Mouse (Mus musculus): ENCODE data around the gene Ptprt. TPM values are rescaled to one million over a fixed set of nuclear protein-coding genes. Genes with fewer than 3 reads are reported as not detected.

The Ptprt gene
- not detected in 2 replicates for polyA plus RNA-seq (2012; ENCODE audit: insufficient read depth, insufficient read length, missing spikeins)

DNA sequence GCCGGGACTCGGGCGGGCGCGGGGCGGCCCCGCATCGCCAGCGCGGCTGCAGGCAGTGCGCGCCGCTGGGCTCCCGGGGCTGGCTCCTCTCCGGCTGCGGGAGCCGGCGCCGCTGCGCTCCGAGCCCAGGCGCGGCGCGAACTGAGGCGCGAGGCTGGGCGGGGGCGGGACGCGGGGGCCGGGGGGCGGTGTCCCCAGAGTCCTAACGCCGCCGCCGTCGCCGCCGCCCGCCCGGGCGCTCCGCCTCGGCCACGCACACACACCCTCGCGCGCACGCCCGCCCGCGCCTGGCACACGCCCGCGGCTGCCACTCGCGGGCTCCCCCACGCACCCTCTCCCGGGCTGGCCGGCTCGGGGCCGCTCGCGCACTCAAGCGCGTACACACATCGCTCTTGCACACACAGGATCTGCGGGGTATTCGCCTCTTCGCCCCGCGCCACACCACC, at the start of gene Ptprt:
TSS of gene Ptprt (minus strand) at position 207 of the 446 bp plus-strand sequence.
- no peak within 1 kb of the TSS for H3K27ac ChIP-seq (replicated peaks; ENCODE audit: low read depth, low read length)
- no peak within 1 kb of the TSS for H3K4me3 ChIP-seq (ENCODE audit: insufficient read depth, low read depth, low read length)

DNA sequence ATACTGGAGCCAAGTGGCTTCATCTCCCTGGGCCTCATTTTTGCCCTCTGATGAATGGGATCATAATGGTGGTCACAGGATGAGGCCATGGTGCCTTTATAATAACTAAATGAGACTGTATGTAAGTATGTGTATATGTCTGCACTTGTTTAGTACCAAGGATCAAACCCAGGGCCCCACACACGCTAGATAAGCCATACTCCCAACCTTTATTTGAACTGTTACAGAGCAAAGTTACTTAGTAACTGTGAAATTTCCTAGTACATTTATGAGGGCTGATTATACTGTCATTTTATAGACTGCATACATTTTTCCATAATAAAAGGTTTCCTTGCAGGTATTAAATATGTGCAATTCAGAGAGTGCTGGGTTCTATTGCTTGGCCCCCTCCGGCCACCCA, 49.5 kb upstream of the Ptprt start:
- no peak overlapping the region for H3K27ac ChIP-seq (replicated peaks; ENCODE audit: low read depth, low read length)
- no peak overlapping the region for H3K4me3 ChIP-seq (ENCODE audit: insufficient read depth, low read depth, low read length)
- H3K4me1 ChIP-seq (ENCODE audit: control insufficient read depth, insufficient read depth, insufficient read length, low read length), result no peaks in the 10 kb centered on the region

More for the DNA sequence above, at the start of gene Ptprt:
- H3K4me1 ChIP-seq (ENCODE audit: control insufficient read depth, insufficient read depth, insufficient read length, low read length), result no peaks in the 10 kb centered on the region

DNA sequence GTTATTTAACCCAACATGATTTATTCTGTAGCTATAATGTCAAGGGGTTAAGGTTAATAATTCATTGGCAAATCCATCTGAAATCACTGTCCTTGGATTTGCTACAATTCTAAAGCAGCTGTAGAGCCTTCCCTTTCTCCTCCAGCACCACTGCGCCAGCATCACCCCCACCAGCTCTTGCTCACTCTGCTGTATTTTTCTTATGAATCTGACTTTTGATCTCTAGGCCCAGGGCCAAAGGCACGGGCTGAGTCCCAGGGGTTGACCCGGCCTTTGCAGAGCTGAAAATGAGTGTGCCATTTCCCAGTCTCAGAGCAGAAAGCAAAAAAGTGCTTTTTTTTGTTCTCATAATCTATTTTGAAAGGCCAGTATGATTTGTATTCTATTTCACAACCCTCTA, 38.7 kb upstream of the Ptprt start:
- no peak overlapping the region for H3K4me3 ChIP-seq (ENCODE audit: insufficient read depth, low read depth, low read length)
- H3K27ac ChIP-seq (replicated peaks; ENCODE audit: low read depth, low read length), result no peak overlapping the region
- H3K4me1 ChIP-seq (ENCODE audit: control insufficient read depth, insufficient read depth, insufficient read length, low read length), result no peaks in the 10 kb centered on the region

DNA sequence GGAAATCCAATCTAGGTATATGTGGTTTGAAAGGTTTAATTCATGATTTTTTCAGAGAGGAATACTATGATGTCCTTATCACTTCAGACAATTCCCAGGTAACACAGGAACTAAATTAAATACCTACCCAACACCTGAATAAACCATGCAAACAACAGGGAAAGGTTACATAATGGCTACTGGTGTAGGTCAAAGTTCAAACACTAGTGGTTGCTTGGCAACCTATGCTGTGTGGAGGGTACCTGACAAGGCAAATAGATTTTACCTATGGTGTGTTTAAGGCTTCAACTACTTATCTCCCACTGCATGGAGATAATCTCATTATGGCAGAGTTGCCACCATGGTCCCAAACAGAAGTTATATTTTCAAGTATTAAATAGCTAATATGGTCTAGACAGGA, 38.1 kb upstream of the Ptprt start:
- Histone ChIP-seq H3K27ac (replicated peaks; ENCODE audit: low read depth, low read length) (no peak overlapping the region), H3K4me3 (ENCODE audit: insufficient read depth, low read depth, low read length) (no peak overlapping the region), H3K4me1 (ENCODE audit: control insufficient read depth, insufficient read depth, insufficient read length, low read length) (no peaks in the 10 kb centered on the region)

DNA sequence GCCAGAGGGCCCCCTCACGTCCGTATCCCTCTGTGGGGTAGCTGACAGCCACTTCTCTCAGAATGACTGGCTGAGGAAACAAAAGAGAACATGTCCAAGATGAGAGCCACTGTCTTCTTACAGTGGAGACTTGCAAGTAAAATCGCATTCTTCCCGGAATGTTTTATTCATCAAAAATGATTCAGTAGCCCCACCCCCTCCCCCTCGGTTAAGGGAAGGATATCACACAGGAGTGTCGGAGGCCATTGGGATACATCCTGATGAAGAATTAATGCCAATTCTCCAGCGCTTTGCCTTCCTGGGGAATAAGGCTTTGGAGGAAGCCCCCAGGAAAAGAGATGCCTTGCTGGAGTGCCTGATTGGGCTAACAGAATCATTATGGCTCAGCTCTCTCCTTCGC, 37.1 kb upstream of the Ptprt start:
- no peak overlapping the region for H3K27ac ChIP-seq (replicated peaks; ENCODE audit: low read depth, low read length)
- H3K4me3 ChIP-seq (ENCODE audit: insufficient read depth, low read depth, low read length), result no peak overlapping the region
- H3K4me1 ChIP-seq (ENCODE audit: control insufficient read depth, insufficient read depth, insufficient read length, low read length), result no peaks in the 10 kb centered on the region

DNA sequence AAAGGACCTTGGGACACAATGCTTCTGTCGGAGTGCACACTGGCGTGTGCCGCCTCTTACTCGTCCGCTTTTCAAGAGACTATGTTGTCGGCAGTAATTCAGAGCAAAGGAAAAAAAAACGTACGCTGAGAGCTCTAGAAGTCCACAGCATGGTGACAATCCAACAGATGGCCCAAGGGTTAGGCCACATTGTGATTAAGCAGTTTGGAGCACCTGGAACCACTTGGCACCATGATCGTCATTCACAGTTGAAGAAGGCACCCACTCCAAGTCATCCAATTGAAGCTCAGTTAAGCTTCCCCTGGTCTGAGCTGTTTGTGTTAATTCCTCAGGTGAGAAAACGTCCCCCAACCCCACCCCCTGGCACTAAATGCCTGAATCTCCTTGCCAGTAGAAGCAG, 36.2 kb upstream of the Ptprt start:
- no peak overlapping the region for H3K4me3 ChIP-seq (ENCODE audit: insufficient read depth, low read depth, low read length)
- H3K27ac ChIP-seq (replicated peaks; ENCODE audit: low read depth, low read length), result no peak overlapping the region
- no peaks in the 10 kb centered on the region for H3K4me1 ChIP-seq (ENCODE audit: control insufficient read depth, insufficient read depth, insufficient read length, low read length)

DNA sequence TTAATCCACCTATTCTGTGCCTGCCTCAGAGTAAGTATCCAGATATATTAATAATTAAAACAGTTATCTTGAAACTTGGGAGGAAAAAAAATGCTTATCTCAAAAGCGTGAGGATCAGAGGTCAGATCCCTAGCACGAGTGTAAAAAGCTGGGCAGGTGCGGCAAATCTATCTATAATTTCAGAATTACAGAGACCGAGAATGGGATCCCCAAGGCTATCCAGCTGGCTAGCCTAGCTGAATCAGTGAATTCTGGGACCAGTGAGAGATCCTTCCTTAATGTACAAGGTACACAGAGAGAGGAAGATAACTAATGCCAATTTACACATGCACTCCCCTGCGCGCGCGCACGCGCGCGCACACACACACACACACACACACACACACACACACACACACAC, 31.2 kb upstream of the Ptprt start:
- no peak overlapping the region for H3K4me3 ChIP-seq (ENCODE audit: insufficient read depth, low read depth, low read length)
- H3K4me1 ChIP-seq (ENCODE audit: control insufficient read depth, insufficient read depth, insufficient read length, low read length), result no peaks in the 10 kb centered on the region
- no peak overlapping the region for H3K27ac ChIP-seq (replicated peaks; ENCODE audit: low read depth, low read length)

DNA sequence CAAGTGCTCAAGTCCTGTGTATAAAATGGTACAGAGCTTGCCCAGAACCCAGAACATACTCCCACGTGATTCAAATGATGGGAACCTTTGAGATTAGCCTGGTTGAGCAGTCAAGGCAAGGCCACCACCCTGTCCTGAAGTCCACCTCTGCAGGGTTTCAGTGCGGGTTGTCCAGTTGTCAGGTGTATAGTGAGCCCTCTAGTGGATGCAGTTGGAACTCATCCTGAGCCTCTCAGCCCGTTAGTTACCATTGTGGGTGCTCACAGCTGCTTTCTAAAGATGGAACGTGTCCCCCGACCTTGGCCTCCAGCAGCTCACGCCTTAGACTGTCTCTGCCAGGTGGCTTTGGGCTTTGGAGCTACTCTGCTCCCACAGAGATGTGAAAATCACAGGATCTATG, 21.7 kb upstream of the Ptprt start:
- H3K4me1 ChIP-seq (ENCODE audit: control insufficient read depth, insufficient read depth, insufficient read length, low read length), result no peaks in the 10 kb centered on the region
- H3K27ac ChIP-seq (replicated peaks; ENCODE audit: low read depth, low read length), result no peak overlapping the region
- H3K4me3 ChIP-seq (ENCODE audit: insufficient read depth, low read depth, low read length), result no peak overlapping the region

DNA sequence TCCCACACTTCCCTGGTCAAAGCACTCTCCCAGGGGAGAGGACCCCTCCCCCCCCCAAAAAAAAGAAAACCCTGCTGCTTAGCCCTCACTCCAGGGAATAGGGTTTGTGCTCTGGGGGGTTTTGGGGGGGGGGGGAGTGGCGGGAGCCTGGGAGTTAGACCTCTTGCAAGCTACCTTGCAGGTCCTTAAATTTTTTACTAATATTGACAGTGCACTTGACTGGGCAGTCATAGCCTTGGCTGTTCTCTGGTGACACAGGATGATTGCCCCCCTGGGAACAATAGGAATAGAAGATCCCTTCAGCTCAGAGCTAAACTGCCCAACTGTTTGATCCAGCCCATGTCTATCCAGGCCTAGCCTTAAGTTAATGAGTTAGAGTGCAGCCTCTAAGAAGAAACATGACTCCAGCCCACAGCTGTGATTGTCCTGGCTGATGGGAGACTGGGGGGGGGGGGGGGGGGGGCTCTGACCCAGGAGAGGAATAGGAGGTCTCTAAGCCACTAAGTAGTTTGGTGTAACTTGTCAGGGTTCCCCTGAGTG, 1.6 kb upstream of the Ptprt start:
- H3K4me1 ChIP-seq (ENCODE audit: control insufficient read depth, insufficient read depth, insufficient read length, low read length), result no peaks in the 10 kb centered on the region
- H3K27ac ChIP-seq (replicated peaks; ENCODE audit: low read depth, low read length), result no peak overlapping the region
- no peak overlapping the region for H3K4me3 ChIP-seq (ENCODE audit: insufficient read depth, low read depth, low read length)

DNA sequence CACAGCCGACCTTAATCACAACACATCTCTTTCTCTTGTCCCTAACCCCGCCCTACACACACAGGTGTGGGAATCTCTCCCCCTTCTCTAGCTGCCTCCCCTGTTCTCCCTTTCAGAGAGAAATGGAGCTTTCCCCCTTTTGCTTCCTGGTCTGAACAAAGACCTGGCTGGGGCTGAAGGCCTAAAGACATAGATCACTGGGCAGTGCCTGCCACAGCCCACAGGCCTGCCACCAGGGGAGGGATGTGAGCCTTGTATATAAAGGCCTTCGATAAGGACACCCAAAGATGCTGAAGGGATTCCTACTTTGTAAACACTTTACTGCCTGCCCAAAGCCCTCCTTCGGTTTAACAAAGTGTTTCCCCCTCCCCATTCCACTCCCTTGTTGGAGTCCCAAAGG, 786 bp upstream of the Ptprt start:
- Histone ChIP-seq H3K27ac (replicated peaks; ENCODE audit: low read depth, low read length) (no peak overlapping the region), H3K4me3 (ENCODE audit: insufficient read depth, low read depth, low read length) (no peak overlapping the region), H3K4me1 (ENCODE audit: control insufficient read depth, insufficient read depth, insufficient read length, low read length) (no peaks in the 10 kb centered on the region)

DNA sequence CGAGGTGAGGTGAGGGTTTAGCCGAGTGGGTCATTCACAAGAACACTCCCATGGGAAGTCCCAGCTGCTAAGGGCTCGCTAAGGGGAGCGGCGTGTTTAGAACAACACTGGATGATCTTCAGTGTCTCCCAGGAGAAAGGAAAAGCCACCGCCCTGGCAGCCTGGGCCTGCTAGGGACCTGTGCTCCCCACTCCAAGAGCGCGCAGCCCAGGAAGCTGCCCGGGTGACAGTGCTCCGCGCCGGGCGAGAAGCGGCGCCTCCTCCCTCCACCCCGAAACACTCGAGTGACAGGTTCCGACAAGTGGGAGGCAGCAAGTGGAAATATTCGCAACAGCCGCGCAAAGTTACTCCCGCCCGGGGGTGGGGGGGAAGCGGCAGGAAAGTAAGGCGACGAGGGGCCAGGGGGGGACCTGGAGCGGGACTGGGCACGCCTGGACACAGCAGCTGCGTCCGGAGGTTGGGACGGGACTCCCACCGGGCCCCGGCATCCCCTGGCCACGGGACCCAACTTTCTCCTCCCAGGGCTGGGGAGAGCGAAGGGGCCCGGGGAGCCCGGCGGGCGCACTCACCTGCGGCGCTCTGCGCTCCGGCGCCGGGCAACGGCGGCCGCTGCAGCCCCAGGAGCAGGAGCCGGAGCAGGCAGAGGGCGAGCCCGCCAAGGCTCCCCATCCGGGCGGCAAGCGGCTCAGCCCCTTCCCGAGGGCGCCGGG, 561 bp downstream of the Ptprt start:
- no peak overlapping the region for H3K4me3 ChIP-seq (ENCODE audit: insufficient read depth, low read depth, low read length)
- no peaks in the 10 kb centered on the region for H3K4me1 ChIP-seq (ENCODE audit: control insufficient read depth, insufficient read depth, insufficient read length, low read length)
- no peak overlapping the region for H3K27ac ChIP-seq (replicated peaks; ENCODE audit: low read depth, low read length)

DNA sequence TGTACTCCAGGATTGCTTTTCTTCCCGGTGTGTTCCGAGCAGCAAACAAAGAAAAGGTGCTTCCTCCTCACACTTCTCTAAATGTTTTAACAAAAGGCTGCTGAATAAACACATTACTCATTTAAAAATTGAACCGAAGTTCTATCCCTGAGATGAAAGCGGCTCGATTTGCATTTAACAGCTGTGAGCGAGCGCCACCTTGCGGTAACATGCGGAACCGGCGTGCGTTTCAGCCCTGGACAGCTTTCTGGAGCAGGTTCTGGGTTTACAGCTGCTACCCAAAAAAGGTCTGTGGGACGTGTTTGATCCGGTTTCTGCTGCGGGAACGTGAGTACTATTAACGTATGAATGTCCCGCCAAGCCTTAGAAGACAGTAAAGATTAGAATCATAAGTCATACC, 1.9 kb downstream of the Ptprt start:
- no peak overlapping the region for H3K27ac ChIP-seq (replicated peaks; ENCODE audit: low read depth, low read length)
- H3K4me3 ChIP-seq (ENCODE audit: insufficient read depth, low read depth, low read length), result no peak overlapping the region
- H3K4me1 ChIP-seq (ENCODE audit: control insufficient read depth, insufficient read depth, insufficient read length, low read length), result no peaks in the 10 kb centered on the region

DNA sequence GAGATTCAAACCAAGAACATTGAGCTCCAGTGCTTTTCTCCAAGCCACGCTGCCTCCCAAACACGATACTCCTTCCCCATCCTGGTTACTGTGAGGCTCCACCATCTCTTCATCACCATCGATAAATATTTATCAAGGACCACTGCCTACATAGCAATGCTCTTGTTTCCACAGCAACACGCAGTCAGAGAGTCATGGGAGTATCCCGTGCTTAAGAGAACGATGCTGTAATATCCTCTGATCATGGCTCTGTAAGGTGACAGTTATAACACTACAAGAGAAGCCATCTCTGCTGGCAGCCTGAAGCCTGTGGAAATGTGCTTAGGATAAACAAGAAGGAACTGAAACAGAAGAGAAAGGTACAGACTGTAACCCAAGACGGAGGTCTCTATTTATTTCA, 3.4 kb downstream of the Ptprt start:
- no peak overlapping the region for H3K27ac ChIP-seq (replicated peaks; ENCODE audit: low read depth, low read length)
- H3K4me1 ChIP-seq (ENCODE audit: control insufficient read depth, insufficient read depth, insufficient read length, low read length), result no peaks in the 10 kb centered on the region
- no peak overlapping the region for H3K4me3 ChIP-seq (ENCODE audit: insufficient read depth, low read depth, low read length)

DNA sequence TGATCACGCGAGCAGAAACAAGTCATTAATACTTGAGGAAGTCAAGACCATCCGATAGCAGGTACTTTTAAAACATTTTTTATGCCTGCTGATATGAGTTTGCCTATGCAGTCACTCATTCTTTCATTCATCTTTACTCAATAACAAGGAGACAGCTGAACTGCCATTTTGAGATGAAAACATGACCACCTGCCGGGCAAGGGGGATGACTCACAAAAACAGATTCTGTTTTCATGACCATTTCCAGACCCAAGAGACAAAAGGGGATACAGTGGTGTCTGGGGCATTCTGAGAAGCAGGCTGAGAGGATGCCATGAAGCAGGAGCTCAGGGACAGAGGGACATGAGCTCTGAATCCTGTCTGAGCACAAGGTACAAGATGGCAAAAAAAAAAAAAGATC, 6.5 kb downstream of the Ptprt start:
- no peaks in the 10 kb centered on the region for H3K4me1 ChIP-seq (ENCODE audit: control insufficient read depth, insufficient read depth, insufficient read length, low read length)
- H3K27ac ChIP-seq (replicated peaks; ENCODE audit: low read depth, low read length), result no peak overlapping the region
- H3K4me3 ChIP-seq (ENCODE audit: insufficient read depth, low read depth, low read length), result no peak overlapping the region

DNA sequence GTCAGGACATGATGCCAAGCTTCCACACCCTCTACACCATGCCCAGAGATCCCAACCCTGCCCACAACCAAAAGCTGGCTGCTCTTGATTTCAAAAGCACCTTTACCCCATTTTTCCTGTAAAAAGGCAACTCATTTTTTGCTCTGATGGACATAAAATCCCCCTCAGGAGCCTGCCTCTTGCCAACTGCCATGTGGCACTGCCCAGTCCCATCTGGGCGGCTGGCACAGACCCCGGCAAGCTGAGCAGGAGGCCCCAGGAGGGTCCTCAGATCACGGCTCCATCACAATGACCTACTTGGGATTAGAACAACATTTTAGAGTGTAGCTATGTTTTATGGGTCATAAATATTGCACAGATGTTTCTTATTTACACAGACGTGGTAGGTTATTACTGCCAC, 22.3 kb downstream of the Ptprt start:
- no peaks in the 10 kb centered on the region for H3K4me1 ChIP-seq (ENCODE audit: control insufficient read depth, insufficient read depth, insufficient read length, low read length)
- no peak overlapping the region for H3K4me3 ChIP-seq (ENCODE audit: insufficient read depth, low read depth, low read length)
- H3K27ac ChIP-seq (replicated peaks; ENCODE audit: low read depth, low read length), result no peak overlapping the region

DNA sequence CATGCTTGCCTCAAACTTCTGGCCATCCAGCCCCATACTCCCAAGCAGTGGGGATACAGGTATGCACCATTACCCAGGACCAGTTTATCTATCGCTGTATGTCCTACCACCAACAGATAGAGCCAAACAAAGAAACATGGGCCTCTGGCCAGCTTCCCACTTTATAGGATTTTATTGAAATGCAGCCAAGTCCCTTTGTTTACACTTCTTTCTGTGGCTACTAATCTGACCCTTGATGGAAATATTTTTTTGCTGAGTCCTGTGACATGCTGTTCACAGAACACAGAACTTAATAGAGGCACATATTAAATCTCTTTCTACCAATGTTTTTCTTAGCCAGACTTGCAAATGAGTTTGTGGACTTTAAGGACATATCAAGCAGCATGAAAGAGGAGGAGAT, 23.4 kb downstream of the Ptprt start:
- Histone ChIP-seq H3K4me3 (ENCODE audit: insufficient read depth, low read depth, low read length) (no peak overlapping the region), H3K27ac (replicated peaks; ENCODE audit: low read depth, low read length) (no peak overlapping the region), H3K4me1 (ENCODE audit: control insufficient read depth, insufficient read depth, insufficient read length, low read length) (no peaks in the 10 kb centered on the region)

Measured in brown adipose tissue, adult 24 weeks (tissue).